Mouse (Mus musculus): Measurements from ENCODE around the gene Olfr516. TPM values are rescaled to one million over a fixed set of nuclear protein-coding genes. Genes with fewer than 3 reads are reported as not detected.
"Not testable (repeated sequence)": the region's sequence is repeated elsewhere in the genome, so short reads cannot be mapped to it uniquely, and the experiment has no call there.

Gene Olfr516
- polyA plus RNA-seq (2014; fragmentation: Nextera tagmentation; extraction: Ambion mirVana) = not detected in 2 replicates

DNA sequence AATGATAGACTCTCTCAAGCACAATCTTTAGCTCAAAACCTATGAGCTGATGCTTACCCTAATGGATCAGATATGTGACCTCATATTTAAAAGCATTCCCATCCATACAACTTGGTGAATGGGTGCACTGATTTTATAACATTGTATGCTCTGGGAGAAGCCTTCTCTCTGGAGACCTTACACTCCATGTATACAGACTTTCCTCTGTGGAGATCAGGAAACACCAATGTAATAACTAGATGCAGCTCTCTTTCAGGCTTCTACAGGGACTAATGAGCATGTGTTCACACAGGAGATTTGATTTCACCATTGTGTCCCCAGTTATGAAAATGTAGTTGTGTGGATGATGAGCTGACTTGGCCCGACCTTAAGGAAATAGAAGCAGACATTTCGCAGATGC is at the start of gene Olfr516:
Gene Olfr516, minus strand, starts transcription at position 101 of the 400 bp plus-strand sequence.
- no peaks in the 10 kb centered on the region for H3K27me3 ChIP-seq (ENCODE audit: insufficient read depth, low read length)
- no peak within 1 kb of the TSS for H3K4me3 ChIP-seq (ENCODE audit: low read depth, low read length)
- WGBS = 84% methylated on average over 2 of the region's 2 CpGs
- no peak within 1 kb of the TSS for H3K27ac ChIP-seq (ENCODE audit: low read depth)
- no peaks in the 10 kb centered on the region for H3K36me3 ChIP-seq (ENCODE audit: insufficient read depth)
- H3K4me2 ChIP-seq = no peak within 1 kb of the TSS
- TF ChIP-seq CTCF (IDR thresholded peaks at IDR 0.05; ENCODE audit: low read depth) = no peak
- no peak within 1 kb of the TSS for H3K9ac ChIP-seq
- ATAC-seq (ENCODE audit: insufficient read depth) (no peak), DNase-seq (no peak)
- no peaks in the 10 kb centered on the region for H3K9me3 ChIP-seq (ENCODE audit: low read depth, low read length)
- no peaks in the 10 kb centered on the region for H3K4me1 ChIP-seq (ENCODE audit: insufficient read depth)

- 81% methylated on average over 5 of the region's 5 CpGs for WGBS
- Histone ChIP-seq H3K36me3 (ENCODE audit: insufficient read depth) (no peaks in the 10 kb centered on the region), H3K4me2 (no peak within 1 kb of the TSS), H3K27ac (ENCODE audit: low read depth) (no peak within 1 kb of the TSS), H3K9ac (no peak within 1 kb of the TSS), H3K4me1 (ENCODE audit: insufficient read depth) (no peaks in the 10 kb centered on the region), H3K4me3 (ENCODE audit: low read depth, low read length) (no peak within 1 kb of the TSS), H3K9me3 (ENCODE audit: low read depth, low read length) (no peaks in the 10 kb centered on the region), H3K27me3 (ENCODE audit: insufficient read depth, low read length) (no peaks in the 10 kb centered on the region)
- no peak for DNase-seq
- ATAC-seq (ENCODE audit: insufficient read depth) = no peak
- no peak for TF ChIP-seq CTCF (IDR thresholded peaks at IDR 0.05; ENCODE audit: low read depth)
Measured at GRCm38 (mm10) chr7:108894320-108894719, 44.0 kb upstream of the Olfr516 start, which contains the start of gene Olfr519. TSS of gene Olfr519 (minus strand) at chr7:108894420.

GRCm38 (mm10) chr7:108884906-108885305 is 34.6 kb upstream of the Olfr516 start, which contains the start of gene Olfr518:
TSS of gene Olfr518 (minus strand) at chr7:108885006.
- H3K27me3 ChIP-seq (ENCODE audit: insufficient read depth, low read length) = no peaks in the 10 kb centered on the region
- 73% methylated on average over 4 of the region's 4 CpGs for WGBS
- H3K36me3 ChIP-seq (ENCODE audit: insufficient read depth) = no peaks in the 10 kb centered on the region
- H3K4me2 ChIP-seq = no peak within 1 kb of the TSS
- no peaks in the 10 kb centered on the region for H3K4me1 ChIP-seq (ENCODE audit: insufficient read depth)
- H3K9me3 ChIP-seq (ENCODE audit: low read depth, low read length) = no peaks in the 10 kb centered on the region
- no peak for ATAC-seq (ENCODE audit: insufficient read depth)
- H3K27ac ChIP-seq (ENCODE audit: low read depth) = no peak within 1 kb of the TSS
- no peak for TF ChIP-seq CTCF (IDR thresholded peaks at IDR 0.05; ENCODE audit: low read depth)
- no peak within 1 kb of the TSS for H3K4me3 ChIP-seq (ENCODE audit: low read depth, low read length)
- no peak within 1 kb of the TSS for H3K9ac ChIP-seq
- DNase-seq = no peak

DNA sequence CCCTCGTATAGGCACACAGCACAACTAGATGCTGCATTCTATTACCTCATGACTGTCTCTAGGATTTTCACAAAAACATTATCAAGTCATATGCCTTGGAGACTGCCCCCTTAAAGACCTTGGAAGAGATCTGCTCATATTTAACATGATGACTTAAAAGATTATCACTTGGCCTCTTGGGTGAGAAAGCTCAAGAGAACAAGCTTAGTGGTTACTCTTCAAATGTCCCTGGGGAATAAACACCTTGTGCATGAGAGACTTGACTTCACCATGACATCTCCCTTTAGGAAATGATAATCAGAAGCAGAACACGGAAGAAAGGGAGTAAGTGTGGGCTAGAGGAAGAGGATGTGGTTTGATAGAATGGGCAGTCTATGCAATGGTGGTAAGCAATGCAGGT is 21.9 kb upstream of the Olfr516 start, which contains the start of gene Olfr517:
Gene Olfr517, minus strand, starts transcription at position 101 of the 400 bp plus-strand sequence.
- Histone ChIP-seq H3K4me2 (no peak within 1 kb of the TSS), H3K27me3 (ENCODE audit: insufficient read depth, low read length) (no peaks in the 10 kb centered on the region), H3K4me1 (ENCODE audit: insufficient read depth) (no peaks in the 10 kb centered on the region), H3K9ac (no peak within 1 kb of the TSS), H3K36me3 (ENCODE audit: insufficient read depth) (no peaks in the 10 kb centered on the region), H3K27ac (ENCODE audit: low read depth) (no peak within 1 kb of the TSS), H3K9me3 (ENCODE audit: low read depth, low read length) (no peaks in the 10 kb centered on the region), H3K4me3 (ENCODE audit: low read depth, low read length) (no peak within 1 kb of the TSS)
- ATAC-seq (ENCODE audit: insufficient read depth) = no peak
- TF ChIP-seq CTCF (IDR thresholded peaks at IDR 0.05; ENCODE audit: low read depth) = no peak
- DNase-seq = no peak
- 60% methylated on average over 2 of the region's 2 CpGs for WGBS

- no peak within 1 kb of the TSS for H3K4me3 ChIP-seq (ENCODE audit: low read depth, low read length)
- ATAC-seq (ENCODE audit: insufficient read depth) (no peak), DNase-seq (no peak)
- no peaks in the 10 kb centered on the region for H3K4me1 ChIP-seq (ENCODE audit: insufficient read depth)
- no peak for TF ChIP-seq CTCF (IDR thresholded peaks at IDR 0.05; ENCODE audit: low read depth)
- H3K9me3 ChIP-seq (ENCODE audit: low read depth, low read length) = no peaks in the 10 kb centered on the region
- H3K36me3 ChIP-seq (ENCODE audit: insufficient read depth) = no peaks in the 10 kb centered on the region
- no peaks in the 10 kb centered on the region for H3K27me3 ChIP-seq (ENCODE audit: insufficient read depth, low read length)
- no peak within 1 kb of the TSS for H3K4me2 ChIP-seq
- H3K27ac ChIP-seq (ENCODE audit: low read depth) = no peak within 1 kb of the TSS
- H3K9ac ChIP-seq = no peak within 1 kb of the TSS
Measured at GRCm38 (mm10) chr7:108825897-108826296, 24.4 kb downstream of the Olfr516 start, which contains the start of gene Olfr514. TSS of gene Olfr514 (minus strand) at chr7:108825997.

DNA sequence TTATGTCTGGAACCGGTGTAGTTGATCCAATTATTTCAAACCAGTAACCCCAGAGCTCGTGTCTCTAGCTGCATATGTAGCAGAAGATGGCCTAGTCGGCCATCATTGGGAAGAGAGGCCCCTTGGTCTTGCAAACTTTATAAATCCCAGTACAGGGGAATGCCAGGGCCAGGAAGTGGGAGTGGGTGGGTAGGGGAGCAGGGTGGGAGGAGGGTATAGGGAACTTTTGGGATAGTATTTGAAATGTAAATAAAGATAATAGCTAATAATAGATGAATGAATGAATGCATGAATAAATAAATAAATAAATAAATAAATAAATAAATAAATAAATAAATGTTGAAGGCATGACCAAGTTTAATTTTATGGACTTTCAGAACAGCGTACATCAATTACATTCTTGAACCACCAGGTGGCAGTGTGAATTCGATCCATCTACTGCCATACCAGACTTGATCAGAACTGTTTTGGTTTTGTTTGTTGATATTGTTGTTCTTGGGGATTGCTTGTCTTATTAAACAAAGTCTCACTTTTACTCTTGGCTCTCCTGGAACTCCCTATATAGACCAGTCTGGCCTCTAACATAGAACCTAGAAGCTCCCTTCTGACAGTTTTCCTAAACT is 35.6 kb downstream of the Olfr516 start:
- TF ChIP-seq CTCF (IDR thresholded peaks at IDR 0.05; ENCODE audit: low read depth) = peak; percentile 65
- H3K36me3 ChIP-seq (ENCODE audit: insufficient read depth); H3K4me3 ChIP-seq (ENCODE audit: low read depth, low read length); ATAC-seq (ENCODE audit: insufficient read depth); H3K27ac ChIP-seq (ENCODE audit: low read depth); H3K9ac ChIP-seq; H3K4me1 ChIP-seq (ENCODE audit: insufficient read depth); H3K9me3 ChIP-seq (ENCODE audit: low read depth, low read length); H3K4me2 ChIP-seq; H3K27me3 ChIP-seq (ENCODE audit: insufficient read depth, low read length): not testable (repeated sequence)
- WGBS = 45% methylated on average over 5 of the region's 5 CpGs
- DNase-seq = peak; percentile 72

DNA sequence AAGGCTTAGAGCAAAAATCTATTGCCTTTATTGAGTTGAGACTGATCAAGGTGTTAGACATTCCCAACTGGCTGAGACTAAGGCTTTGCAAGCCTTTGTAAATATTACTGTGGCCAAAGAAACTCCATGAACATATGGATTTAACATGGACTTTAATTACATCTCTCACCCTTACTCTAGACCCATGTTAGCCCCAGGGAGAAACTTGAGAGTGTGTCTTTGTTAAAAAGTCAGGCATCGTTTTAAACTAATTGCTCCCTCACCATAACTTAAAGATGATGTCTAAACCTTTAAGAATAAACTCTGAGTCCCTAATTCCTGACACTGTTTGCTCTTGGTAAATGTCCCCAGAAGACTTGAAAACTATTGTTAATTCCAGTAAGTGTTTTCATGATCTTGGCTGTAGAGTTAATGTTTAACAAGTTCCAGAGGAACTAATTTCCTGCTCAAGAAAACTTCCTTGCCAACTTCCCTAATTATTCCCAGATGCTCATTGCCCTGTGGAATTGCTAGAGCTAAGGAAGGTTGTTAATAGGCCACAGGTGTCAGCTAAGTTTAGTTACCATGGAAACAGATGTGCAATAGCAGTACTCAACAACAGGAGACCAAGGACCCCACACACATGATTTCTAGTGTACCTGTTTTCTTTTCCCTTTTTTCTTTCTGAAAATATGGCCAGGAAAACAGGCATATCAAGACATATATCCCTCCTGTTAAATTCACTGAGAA is 53.0 kb downstream of the Olfr516 start:
- Histone ChIP-seq H3K4me2 (no peak overlapping the region), H3K9me3 (ENCODE audit: low read depth, low read length) (no peaks in the 10 kb centered on the region), H3K4me3 (ENCODE audit: low read depth, low read length) (no peak overlapping the region), H3K36me3 (ENCODE audit: insufficient read depth) (no peaks in the 10 kb centered on the region), H3K27me3 (ENCODE audit: insufficient read depth, low read length) (no peaks in the 10 kb centered on the region), H3K9ac (no peak overlapping the region), H3K4me1 (ENCODE audit: insufficient read depth) (no peaks in the 10 kb centered on the region), H3K27ac (ENCODE audit: low read depth) (no peak overlapping the region)
- ATAC-seq (ENCODE audit: insufficient read depth) = no peak
- WGBS = 43% methylated on average over 1 of the region's 1 CpGs
- no peak for DNase-seq
- TF ChIP-seq CTCF (IDR thresholded peaks at IDR 0.05; ENCODE audit: low read depth) = no peak

Other genes with a start within 250 kb of the Olfr516 start
- not detected in 2 replicates for gene Olfr506, start 239.7 kb downstream of the Olfr516 start, polyA plus RNA-seq (2014; fragmentation: Nextera tagmentation; extraction: Ambion mirVana)
- not detected in 2 replicates for gene Olfr507, start 228.7 kb downstream of the Olfr516 start, polyA plus RNA-seq (2014; fragmentation: Nextera tagmentation; extraction: Ambion mirVana)
- not detected in 2 replicates for gene Olfr508, start 220.5 kb downstream of the Olfr516 start, polyA plus RNA-seq (2014; fragmentation: Nextera tagmentation; extraction: Ambion mirVana)
- gene Olfr509, start 198.6 kb downstream of the Olfr516 start, polyA plus RNA-seq (2014; fragmentation: Nextera tagmentation; extraction: Ambion mirVana) = 0.05 TPM in 1 of 2 replicates, not detected in the other
- gene Olfr510, start 184.1 kb downstream of the Olfr516 start, polyA plus RNA-seq (2014; fragmentation: Nextera tagmentation; extraction: Ambion mirVana) = not detected in 2 replicates
- not detected in 2 replicates for gene Olfr512, start 137.2 kb downstream of the Olfr516 start, polyA plus RNA-seq (2014; fragmentation: Nextera tagmentation; extraction: Ambion mirVana)
- gene Olfr513, start 99.6 kb downstream of the Olfr516 start, polyA plus RNA-seq (2014; fragmentation: Nextera tagmentation; extraction: Ambion mirVana) = not detected in 2 replicates
- not detected in 2 replicates for gene Olfr514, start 24.5 kb downstream of the Olfr516 start, polyA plus RNA-seq (2014; fragmentation: Nextera tagmentation; extraction: Ambion mirVana)
- gene Olfr517, start 21.9 kb upstream of the Olfr516 start, polyA plus RNA-seq (2014; fragmentation: Nextera tagmentation; extraction: Ambion mirVana) = not detected in 2 replicates
- not detected in 2 replicates for gene Olfr518, start 34.5 kb upstream of the Olfr516 start, polyA plus RNA-seq (2014; fragmentation: Nextera tagmentation; extraction: Ambion mirVana)
- gene Olfr519, start 43.9 kb upstream of the Olfr516 start, polyA plus RNA-seq (2014; fragmentation: Nextera tagmentation; extraction: Ambion mirVana) = not detected in 2 replicates
- gene Nlrp10, start 79.6 kb upstream of the Olfr516 start, polyA plus RNA-seq (2014; fragmentation: Nextera tagmentation; extraction: Ambion mirVana) = 0.22 and 0.65 TPM in 2 replicates
- 108 and 119 TPM in 2 replicates for gene Eif3f, start 83.9 kb upstream of the Olfr516 start, polyA plus RNA-seq (2014; fragmentation: Nextera tagmentation; extraction: Ambion mirVana)
- 2.0 and 2.2 TPM in 2 replicates for gene Tub, start 99.8 kb upstream of the Olfr516 start, polyA plus RNA-seq (2014; fragmentation: Nextera tagmentation; extraction: Ambion mirVana)
- 1.1 and 1.7 TPM in 2 replicates for gene Ric3, start 232.8 kb upstream of the Olfr516 start, polyA plus RNA-seq (2014; fragmentation: Nextera tagmentation; extraction: Ambion mirVana)